ENCODE assay signal across 7 mouse cellular contexts in the genomic region with DNA sequence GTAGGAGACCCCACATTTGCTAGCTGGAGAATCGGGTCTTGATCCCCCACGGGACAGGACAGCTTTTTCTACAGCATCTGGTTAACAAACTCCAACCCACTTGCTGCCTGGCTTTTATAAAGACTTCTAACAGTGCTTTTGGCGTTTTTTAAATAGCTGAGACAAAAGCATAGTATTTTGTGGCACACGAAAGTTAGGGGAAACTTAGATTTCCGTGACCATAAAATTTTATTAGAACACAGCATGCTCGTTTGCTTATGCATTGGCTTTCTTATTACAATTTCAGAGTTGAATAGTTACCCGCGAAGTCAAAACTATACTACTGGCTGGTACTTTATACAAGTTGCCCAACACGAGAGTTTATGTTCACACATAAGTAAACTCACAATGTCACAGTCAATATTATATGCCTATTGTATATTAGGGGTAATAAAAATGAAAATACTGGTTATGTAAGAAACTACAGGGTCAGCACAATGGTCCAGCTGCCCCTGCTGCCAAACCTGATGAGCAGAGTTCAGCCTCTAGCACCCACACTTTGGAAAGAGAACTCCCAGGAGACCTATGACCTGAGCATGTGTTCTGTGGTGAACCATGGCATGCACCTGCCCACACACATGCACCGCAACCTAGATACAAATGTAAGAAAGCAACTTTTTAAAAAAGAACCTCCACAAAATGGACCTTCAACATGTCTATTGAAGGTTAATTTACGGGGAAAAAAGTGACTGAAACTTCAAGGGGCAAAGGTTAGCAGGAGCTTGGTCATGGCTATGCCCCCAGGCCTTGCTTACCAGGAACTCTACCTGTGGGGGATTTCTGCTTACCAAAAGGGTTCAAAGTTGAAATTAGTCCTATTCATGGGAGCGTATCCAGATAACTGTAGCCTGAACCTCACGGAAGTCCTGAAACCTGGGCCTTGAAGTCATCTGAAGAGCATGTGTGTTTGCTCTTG. TPM values are rescaled to one million over a fixed set of nuclear protein-coding genes. Genes with fewer than 3 reads are reported as not detected.
DNase-seq lines count a peak whose midpoint lies in the region; ATAC-seq lines count a peak whose summit lies in the region.

No protein-coding gene starts in this region.

- peak; percentile 26 to 28 for DNase-seq in spleen, postnatal 36 days (ENCODE audit: low spot score in 2 of 2)
- DNase-seq in spleen, postnatal 10 days (ENCODE audit: low spot score in 2 of 2), result no peak
- no peak for DNase-seq in hindbrain, embryonic 10.5 days (ENCODE audit: low spot score)
- no peak for DNase-seq in liver, embryonic 11.5 days (ENCODE audit: low spot score)
- no peak for DNase-seq in embryo, embryonic 10.5 days (ENCODE audit: low spot score)
- no peak for DNase-seq in gastrocnemius, postnatal 14 days
- no peak for DNase-seq in frontal cortex, postnatal 25 days (ENCODE audit: low spot score in 2 of 2)

- H3K4me3 ChIP-seq in hindbrain, embryonic 10.5 days, result peak overlapping the region; percentile 80
- H3K4me3 ChIP-seq in liver, embryonic 11.5 days (ENCODE audit: low read depth, low read length), result peak overlapping the region; percentile 84

- intact Hi-C loops in gastrocnemius, postnatal 14 days (cut with DNase I; ENCODE audit: low total_unique reads), result no loop called here

- no peaks in the 10 kb centered on the region for H3K9me3 ChIP-seq in hindbrain, embryonic 10.5 days
- no peaks in the 10 kb centered on the region for H3K9me3 ChIP-seq in liver, embryonic 11.5 days (ENCODE audit: control insufficient read depth, low read length)

- 66% methylated on average over 13 of the region's 13 CpGs for WGBS in hindbrain, embryonic 10.5 days
- WGBS in liver, embryonic 11.5 days, result 58% methylated on average over 13 of the region's 13 CpGs

- peaks cover 15% of the 10 kb centered on the region for H3K27me3 ChIP-seq in hindbrain, embryonic 10.5 days (ENCODE audit: insufficient read depth, poor library complexity, severe bottlenecking)
- H3K27me3 ChIP-seq in liver, embryonic 11.5 days (replicated peaks; ENCODE audit: control insufficient read depth, insufficient read depth, low read length), result no peaks in the 10 kb centered on the region

- no peaks in the 10 kb centered on the region for H3K36me3 ChIP-seq in hindbrain, embryonic 10.5 days
- no peaks in the 10 kb centered on the region for H3K36me3 ChIP-seq in liver, embryonic 11.5 days (ENCODE audit: control insufficient read depth, insufficient read depth, low read length)

- peaks cover 11% of the 10 kb centered on the region; the same call in 1 of the 2 replicates for H3K4me1 ChIP-seq in hindbrain, embryonic 10.5 days (replicated peaks)
- peaks cover 14% of the 10 kb centered on the region for H3K4me1 ChIP-seq in liver, embryonic 11.5 days (replicated peaks; ENCODE audit: control insufficient read depth, insufficient read depth, low read length)

- peak overlapping the region; percentile 68 for H3K9ac ChIP-seq in liver, embryonic 11.5 days (ENCODE audit: low read depth, low read length)

- H3K27ac ChIP-seq in hindbrain, embryonic 10.5 days, result 0 out of 2 replicates have a peak overlapping the region, but pooled peaks have one; percentile 86
- H3K27ac ChIP-seq in liver, embryonic 11.5 days (ENCODE audit: low read depth, low read length), result 0 out of 2 replicates have a peak overlapping the region, but pooled peaks have one; percentile 74

- peak overlapping the region; percentile 80 for H3K4me2 ChIP-seq in liver, embryonic 11.5 days

- ATAC-seq in liver, embryonic 11.5 days (replicated peaks; ENCODE audit: low FRiP score), result no peak

RNA-seq across cellular contexts. Expression of gene Nmrk1, which starts 0.8 kb away (rescaled TPM):
- 7.2 and 7.7 TPM in 2 replicates for polyA plus RNA-seq in hindbrain, embryonic 10.5 days (2016; fragmentation: Nextera tagmentation; extraction: Ambion mirVana)
- 12.4 and 12.5 TPM in 2 replicates for polyA plus RNA-seq in liver, embryonic 11.5 days (2014; fragmentation: Nextera tagmentation; extraction: Ambion mirVana)
- 1 to 10 TPM; 2.4 to 3.6 TPM for total RNA-seq in gastrocnemius, postnatal 14 days (2021)

RNA-seq across cellular contexts. Expression of gene Ostf1, which starts 0.9 kb away (rescaled TPM):
- 49.7 and 52.1 TPM in 2 replicates for polyA plus RNA-seq in hindbrain, embryonic 10.5 days (2016; fragmentation: Nextera tagmentation; extraction: Ambion mirVana)
- 86.8 and 92.2 TPM in 2 replicates for polyA plus RNA-seq in liver, embryonic 11.5 days (2014; fragmentation: Nextera tagmentation; extraction: Ambion mirVana)
- 10 to 100 TPM; 32.2 to 36.5 TPM for total RNA-seq in gastrocnemius, postnatal 14 days (2021)

RNA-seq across cellular contexts. Expression of gene Carnmt1, which starts 38.1 kb away (rescaled TPM):
- polyA plus RNA-seq in hindbrain, embryonic 10.5 days (2016; fragmentation: Nextera tagmentation; extraction: Ambion mirVana), result 21.5 and 26.9 TPM in 2 replicates
- 44.7 and 45.1 TPM in 2 replicates for polyA plus RNA-seq in liver, embryonic 11.5 days (2014; fragmentation: Nextera tagmentation; extraction: Ambion mirVana)
- total RNA-seq in gastrocnemius, postnatal 14 days (2021), result 10 to 100 TPM; 69.3 to 72.8 TPM

Comparison
In these comparisons a context has a peak if more than half of its experiments do, and no peak if none do; other contexts are left out.
1. DNase-seq: peak in spleen, postnatal 36 days (2 of 2); none in spleen, postnatal 10 days (0 of 2), hindbrain, embryonic 10.5 days (single experiment), liver, embryonic 11.5 days (single experiment), embryo, embryonic 10.5 days (single experiment), gastrocnemius, postnatal 14 days (single experiment) and frontal cortex, postnatal 25 days (0 of 2).